Comparison of ENCODE assay signal across 13 mouse cellular contexts in the genomic region with DNA sequence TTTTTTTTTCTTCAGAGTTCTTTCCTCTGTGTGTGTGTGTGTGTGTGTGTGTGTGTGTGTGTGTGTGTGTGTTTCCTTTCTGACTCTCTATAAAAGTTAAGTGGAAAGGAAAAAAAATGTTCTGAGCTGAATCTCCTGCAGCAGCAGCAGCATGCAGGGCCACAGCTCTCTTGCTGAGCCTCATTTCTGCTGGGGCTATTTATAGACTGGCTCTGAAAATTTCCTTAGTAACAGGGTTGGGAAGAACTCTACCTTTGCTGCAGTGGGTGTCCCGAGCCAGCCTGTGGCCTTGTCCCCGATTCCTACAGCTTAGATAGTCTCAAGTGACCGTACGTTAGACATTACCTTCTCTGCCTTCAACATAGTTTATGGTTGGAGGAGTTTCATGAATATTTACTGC.
DNase-seq lines count a peak whose midpoint lies in the region; ATAC-seq and TF ChIP-seq lines count a peak whose summit lies in the region.
"Had no signal": no experiment of that assay in that cellular context is flagged by ENCODE, and none has a peak within 500 bp of the region (broad histone marks: within the 10 kb centered on the region; RNA-seq: fewer than 3 reads in every experiment).

No protein-coding gene starts in this region.

- WGBS in hindbrain, embryonic 15.5 days = 55% methylated on average over 4 of the region's 4 CpGs
- WGBS in hindbrain, embryonic 10.5 days = 78% methylated on average over 4 of the region's 4 CpGs
- 85% methylated on average over 4 of the region's 4 CpGs for WGBS in thymus, adult 2 months

- H3K9ac ChIP-seq in hindbrain, embryonic 15.5 days = no peak overlapping the region
- H3K9ac ChIP-seq: midbrain, embryonic 12.5 days had no signal

- ATAC-seq in cerebellum, adult (ENCODE audit: insufficient number of reproducible peaks, low FRiP score, low TSS enrichment) = peak; percentile 78
- ATAC-seq in hindbrain, embryonic 15.5 days (ENCODE audit: low FRiP score, low read depth) = no peak
- no peak for ATAC-seq in megakaryocyte-erythroid progenitor cell, adult 5-6 weeks (replicated peaks; ENCODE audit: low FRiP score, low TSS enrichment, poor library complexity, severe bottlenecking)

- no peaks in the 10 kb centered on the region for H3K9me3 ChIP-seq in hindbrain, embryonic 15.5 days
- no peaks in the 10 kb centered on the region for H3K9me3 ChIP-seq in hindbrain, embryonic 10.5 days
- H3K9me3 ChIP-seq: midbrain, embryonic 12.5 days had no signal

- DNase-seq in cerebellum, postnatal 4 days (ENCODE audit: low spot score in 2 of 2) = no peak
- DNase-seq in hindbrain, embryonic 10.5 days (ENCODE audit: low spot score) = no peak
- peak; percentile 24 to 33 for DNase-seq in adrenal gland, postnatal 36 days
- no peak for DNase-seq in thymus, adult 2 months
- DNase-seq: gastrocnemius, postnatal 25 days; kidney, adult 9 months; layer of hippocampus, postnatal 36 days; lung, adult 18-20 months had no signal

- TF ChIP-seq CTCF in cortical plate, adult 2 months (IDR thresholded peaks at IDR 0.05; ENCODE audit: extremely low read depth, insufficient read depth, low read length) = no peak
- no peak for TF ChIP-seq CTCF in thymus, adult 2 months (IDR thresholded peaks at IDR 0.05; ENCODE audit: borderline replicate concordance, control insufficient read depth, extremely low read depth, insufficient read depth, low read length, poor library complexity)

- H3K4me1 ChIP-seq in hindbrain, embryonic 15.5 days (replicated peaks) = peaks cover 9% of the 10 kb centered on the region
- H3K4me1 ChIP-seq in hindbrain, embryonic 10.5 days (replicated peaks) = 0 out of 2 replicates have a peak, but pooled peaks cover 10% of the 10 kb centered on the region
- H3K4me1 ChIP-seq in cortical plate, adult 2 months (ENCODE audit: control insufficient read depth, insufficient read depth, low read length) = peaks cover 10% of the 10 kb centered on the region
- H3K4me1 ChIP-seq in thymus, adult 2 months (replicated peaks; ENCODE audit: control insufficient read depth, insufficient read depth, low read length) = no peaks in the 10 kb centered on the region
- H3K4me1 ChIP-seq: midbrain, embryonic 12.5 days had no signal

- H3K36me3 ChIP-seq in hindbrain, embryonic 15.5 days = no peaks in the 10 kb centered on the region
- no peaks in the 10 kb centered on the region for H3K36me3 ChIP-seq in hindbrain, embryonic 10.5 days
- no peaks in the 10 kb centered on the region for H3K36me3 ChIP-seq in thymus, adult 2 months (ENCODE audit: control insufficient read depth, insufficient read depth, low read length)
- H3K36me3 ChIP-seq: midbrain, embryonic 12.5 days had no signal

- H3K4me3 ChIP-seq in hindbrain, embryonic 15.5 days = no peak overlapping the region
- no peak overlapping the region for H3K4me3 ChIP-seq in hindbrain, embryonic 10.5 days
- H3K4me3 ChIP-seq in cortical plate, adult 2 months (ENCODE audit: insufficient read depth, low read length) = no peak overlapping the region
- no peak overlapping the region for H3K4me3 ChIP-seq in thymus, adult 2 months (ENCODE audit: control insufficient read depth, insufficient read depth, low read length)
- H3K4me3 ChIP-seq: midbrain, embryonic 12.5 days had no signal

- no peak overlapping the region for H3K4me2 ChIP-seq in hindbrain, embryonic 15.5 days
- H3K4me2 ChIP-seq: midbrain, embryonic 12.5 days had no signal

- TF ChIP-seq POLR2A in cortical plate, adult 2 months (IDR thresholded peaks at IDR 0.05; ENCODE audit: extremely low read depth, insufficient read depth, low read length) = no peak
- no peak for TF ChIP-seq POLR2A in thymus, adult 2 months (IDR thresholded peaks at IDR 0.05; ENCODE audit: control insufficient read depth, extremely low read depth, insufficient read depth, low read length, poor library complexity)

- peak overlapping the region; percentile 56 for H3K27ac ChIP-seq in hindbrain, embryonic 15.5 days (replicated peaks)
- no peak overlapping the region for H3K27ac ChIP-seq in hindbrain, embryonic 10.5 days
- H3K27ac ChIP-seq in cortical plate, adult 2 months (ENCODE audit: insufficient read depth, low read length) = peak overlapping the region; percentile 71
- no peak overlapping the region for H3K27ac ChIP-seq in thymus, adult 2 months (ENCODE audit: control insufficient read depth, insufficient read depth, low read length)
- H3K27ac ChIP-seq: midbrain, embryonic 12.5 days had no signal

- no peaks in the 10 kb centered on the region for H3K27me3 ChIP-seq in hindbrain, embryonic 15.5 days
- no peaks in the 10 kb centered on the region for H3K27me3 ChIP-seq in hindbrain, embryonic 10.5 days (ENCODE audit: insufficient read depth, poor library complexity, severe bottlenecking)
- H3K27me3 ChIP-seq in thymus, adult 2 months (ENCODE audit: control insufficient read depth, insufficient read depth, low read length) = no peaks in the 10 kb centered on the region
- H3K27me3 ChIP-seq: midbrain, embryonic 12.5 days had no signal

Comparison
In these comparisons a context has a peak if more than half of its experiments do, and no peak if none do; other contexts are left out.
1. H3K27ac ChIP-seq: peak in hindbrain, embryonic 15.5 days (single experiment) and cortical plate, adult 2 months (single experiment); none in hindbrain, embryonic 10.5 days (single experiment) and thymus, adult 2 months (single experiment).
2. DNase-seq: peak in adrenal gland, postnatal 36 days (2 of 2); none in cerebellum, postnatal 4 days (0 of 2), hindbrain, embryonic 10.5 days (single experiment) and thymus, adult 2 months (single experiment).